Mouse (Mus musculus) layer of hippocampus, adult 11-12 months (tissue): ENCODE results near the gene Gm29797.

Experiments used
- DNase-seq: peaks from one replicate; pipeline ENCODE4 v3.0.0; 2022; ENCODE audit warnings: low spot score

Gene Gm29797

DNA sequence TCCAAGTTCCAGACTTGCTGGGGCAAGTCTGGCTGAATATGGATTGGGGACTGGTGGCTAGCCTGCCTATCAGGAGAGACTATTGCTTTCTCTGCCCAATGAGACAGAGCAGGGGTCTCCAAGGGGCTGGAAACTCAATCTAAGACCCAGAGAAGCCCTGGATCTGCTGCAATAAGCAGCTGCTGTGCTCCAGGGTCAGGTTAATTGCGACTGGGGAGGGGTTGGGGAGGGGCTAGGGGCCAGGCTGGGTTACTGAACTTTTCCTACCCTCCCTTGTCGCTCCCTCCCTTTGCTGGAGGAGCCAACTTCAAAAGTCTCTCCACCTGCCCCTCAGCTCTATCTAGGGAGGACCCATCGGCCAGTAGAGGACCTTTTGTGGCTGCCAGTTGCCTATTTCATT, at the start of gene Gm29797:
Gm29797 (plus strand) TSS at position 301 of the 400 bp plus-strand sequence.
- DNase-seq: no peak

DNA sequence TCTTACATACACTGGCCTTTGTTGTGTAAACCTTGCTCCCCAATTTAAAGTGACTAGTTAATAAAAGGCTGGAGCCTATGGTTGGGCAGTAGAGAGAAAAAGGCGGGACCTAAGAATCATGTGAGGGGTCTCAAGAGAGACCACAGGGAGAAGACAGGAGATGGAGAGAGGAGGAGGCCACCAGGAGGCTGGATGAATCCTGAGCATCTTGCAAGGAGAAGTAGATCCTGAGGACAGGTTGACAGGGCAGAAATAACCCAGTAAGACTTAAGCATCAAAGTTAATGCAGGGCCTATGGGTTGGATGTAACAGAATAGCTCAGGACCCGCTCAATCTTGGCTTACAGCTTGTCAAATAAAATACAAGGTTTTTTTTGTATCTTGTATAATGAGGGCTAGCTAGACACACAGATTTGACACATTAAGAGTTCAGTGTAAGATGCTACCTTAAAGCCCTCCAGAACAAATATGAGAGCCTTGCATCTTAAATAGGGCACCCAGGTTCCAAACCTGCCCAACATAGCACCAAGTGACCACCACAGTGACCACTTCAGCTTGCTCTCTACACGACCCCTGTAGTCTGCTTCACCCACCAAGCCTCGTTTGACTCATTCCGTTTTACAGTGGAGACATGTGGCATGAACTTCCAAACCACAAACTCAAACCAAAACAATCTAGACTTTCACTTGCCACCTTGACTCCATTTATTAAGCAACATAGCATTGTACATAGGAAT, 37.9 kb upstream of the Gm29797 start:
- no peak for DNase-seq

GRCm38 (mm10) chr2:181623401-181623800, 33.4 kb upstream of the Gm29797 start:
- peak; percentile 30 for DNase-seq

- no peak for DNase-seq
Observed at GRCm38 (mm10) chr2:181628471-181628870, 28.4 kb upstream of the Gm29797 start.

DNA sequence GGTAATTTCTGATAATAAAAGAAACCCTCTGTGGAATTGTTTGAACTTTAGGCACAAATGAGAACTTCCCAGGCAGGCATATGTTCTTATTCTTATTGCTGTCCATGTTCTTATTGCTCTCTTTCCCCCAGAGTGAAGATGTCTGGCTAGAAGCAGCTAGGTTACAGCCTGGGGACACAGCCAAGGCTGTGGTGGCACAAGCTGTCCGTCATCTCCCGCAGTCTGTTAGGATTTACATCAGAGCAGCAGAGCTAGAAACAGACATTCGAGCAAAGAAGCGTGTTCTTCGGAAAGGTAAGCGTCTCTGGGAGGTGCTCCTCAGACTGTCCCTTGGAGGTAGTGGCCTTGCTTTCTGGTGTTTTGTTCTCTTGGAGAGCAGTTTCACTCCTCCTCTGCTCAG, 24.2 kb upstream of the Gm29797 start:
- peak; percentile 15 for DNase-seq

DNA sequence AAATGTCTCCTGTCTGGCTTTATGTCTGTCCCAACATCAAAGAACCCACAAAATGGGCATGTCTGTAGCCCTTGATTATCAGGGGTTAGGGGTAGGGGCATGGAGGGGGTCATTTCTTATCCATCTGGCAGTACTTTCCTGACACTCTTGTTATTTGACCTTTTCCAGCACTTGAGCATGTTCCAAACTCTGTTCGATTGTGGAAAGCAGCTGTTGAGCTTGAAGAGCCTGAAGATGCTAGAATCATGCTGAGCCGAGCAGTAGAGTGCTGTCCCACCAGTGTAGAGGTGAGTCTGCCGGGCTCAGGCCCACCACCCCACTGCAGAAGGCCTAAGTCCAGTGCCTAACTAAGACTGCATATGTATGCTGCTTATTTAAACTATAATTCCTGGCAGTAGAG, 21.0 kb upstream of the Gm29797 start:
- DNase-seq: no peak

GRCm38 (mm10) chr2:181644361-181644760, 12.5 kb upstream of the Gm29797 start:
- peak; percentile 21 for DNase-seq

GRCm38 (mm10) chr2:181645666-181646065, 11.2 kb upstream of the Gm29797 start:
- DNase-seq: no peak

GRCm38 (mm10) chr2:181646626-181647472, 10.0 kb upstream of the Gm29797 start:
- DNase-seq: no peak

- peak; percentile 46 for DNase-seq
Observed at GRCm38 (mm10) chr2:181648926-181649325, 7.9 kb upstream of the Gm29797 start.

GRCm38 (mm10) chr2:181653065-181653464, 3.8 kb upstream of the Gm29797 start:
- DNase-seq: no peak

DNA sequence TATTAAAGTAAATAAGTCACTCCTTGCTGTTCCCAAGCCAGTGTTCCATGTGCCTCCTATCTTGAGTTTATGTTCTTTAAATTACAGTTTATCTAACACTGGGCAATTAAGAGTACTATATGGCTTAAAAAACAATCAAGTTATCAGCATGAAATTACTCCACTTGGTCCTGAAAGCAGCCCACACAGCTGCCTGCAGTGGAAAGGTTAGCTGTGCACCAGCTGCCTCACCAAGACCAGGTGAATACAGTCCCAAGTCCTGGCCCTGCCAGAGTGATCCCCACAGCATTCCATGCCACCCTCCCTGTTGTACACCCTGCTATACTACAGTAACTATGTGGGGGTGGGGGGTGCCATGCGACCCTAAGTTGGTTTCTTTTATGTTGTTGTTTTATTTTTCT, 3.3 kb upstream of the Gm29797 start:
- DNase-seq: no peak

GRCm38 (mm10) chr2:181657441-181657840, 607 bp downstream of the Gm29797 start:
- DNase-seq: no peak

DNA sequence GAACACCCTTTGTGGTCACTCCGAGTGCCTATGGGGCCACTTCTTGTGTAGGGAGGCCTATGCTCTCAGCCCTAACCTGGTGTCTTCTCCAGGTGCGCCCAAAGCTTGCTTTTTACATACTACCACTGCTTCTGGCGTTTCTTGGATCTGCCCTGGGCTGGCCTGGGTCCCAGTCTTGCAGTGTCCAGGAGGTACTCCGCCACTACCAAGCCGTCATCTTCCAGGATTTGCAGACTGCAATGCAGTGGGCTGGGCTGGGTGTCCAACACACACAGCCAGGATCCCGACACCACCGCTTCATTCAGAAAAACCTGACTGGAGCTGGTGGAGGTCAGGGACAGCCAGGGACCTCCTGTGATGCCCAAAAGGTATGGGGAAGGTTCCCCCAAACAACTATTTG, 1.7 kb downstream of the Gm29797 start:
- DNase-seq: no peak

DNA sequence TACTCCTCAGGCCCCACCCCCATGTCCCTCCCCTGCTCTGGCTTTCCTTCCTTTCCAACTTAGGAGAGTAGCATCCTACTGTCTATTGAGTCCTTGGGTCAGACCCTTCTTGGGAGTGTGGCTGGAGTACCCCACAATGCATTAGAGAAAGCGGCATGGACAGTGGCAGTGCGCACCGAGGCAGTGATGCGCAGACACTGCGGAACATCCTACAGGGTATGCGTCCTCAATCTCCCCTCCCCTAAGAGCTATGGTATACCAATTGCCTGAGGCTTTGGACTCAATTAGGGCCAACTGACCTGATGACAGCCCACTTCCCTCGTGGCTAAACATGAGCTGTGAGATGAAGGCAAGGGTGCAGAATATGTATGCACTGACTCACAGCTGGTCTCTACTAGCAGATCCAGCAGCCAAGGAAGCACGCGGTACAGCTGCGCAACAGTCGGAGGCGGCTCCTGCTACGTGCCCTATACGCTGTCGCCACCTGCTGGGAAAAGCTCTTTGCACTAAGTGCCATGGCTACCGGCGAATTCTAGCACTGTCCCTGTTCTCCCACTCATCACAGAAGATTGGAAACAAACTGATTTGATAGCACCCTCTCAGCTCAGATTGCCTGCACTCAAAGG, 2.2 kb downstream of the Gm29797 start:
- peak; percentile 80 for DNase-seq

DNA sequence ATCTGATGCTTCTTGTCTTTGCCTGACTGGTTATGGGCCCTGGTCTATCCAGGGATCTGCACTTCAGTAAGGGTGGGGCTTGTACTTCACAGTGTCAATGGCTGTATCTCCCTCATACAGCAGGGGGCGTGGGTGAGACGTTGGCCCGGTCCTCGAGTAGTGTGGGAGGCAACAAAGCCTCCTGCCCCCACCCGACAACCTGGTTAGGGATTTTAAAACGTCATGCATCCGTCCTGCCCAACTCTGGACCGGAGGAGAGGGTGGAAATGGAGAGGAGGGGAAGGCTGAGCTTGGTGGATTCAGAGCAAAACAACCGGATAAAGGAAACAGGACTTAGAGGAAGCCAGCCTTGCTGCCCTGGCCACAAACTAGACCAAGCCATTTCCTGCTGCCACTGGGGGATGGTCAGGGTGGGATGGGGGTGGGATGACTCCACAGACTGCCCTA, 2.8 kb downstream of the Gm29797 start:
- DNase-seq: peak; percentile 90

DNA sequence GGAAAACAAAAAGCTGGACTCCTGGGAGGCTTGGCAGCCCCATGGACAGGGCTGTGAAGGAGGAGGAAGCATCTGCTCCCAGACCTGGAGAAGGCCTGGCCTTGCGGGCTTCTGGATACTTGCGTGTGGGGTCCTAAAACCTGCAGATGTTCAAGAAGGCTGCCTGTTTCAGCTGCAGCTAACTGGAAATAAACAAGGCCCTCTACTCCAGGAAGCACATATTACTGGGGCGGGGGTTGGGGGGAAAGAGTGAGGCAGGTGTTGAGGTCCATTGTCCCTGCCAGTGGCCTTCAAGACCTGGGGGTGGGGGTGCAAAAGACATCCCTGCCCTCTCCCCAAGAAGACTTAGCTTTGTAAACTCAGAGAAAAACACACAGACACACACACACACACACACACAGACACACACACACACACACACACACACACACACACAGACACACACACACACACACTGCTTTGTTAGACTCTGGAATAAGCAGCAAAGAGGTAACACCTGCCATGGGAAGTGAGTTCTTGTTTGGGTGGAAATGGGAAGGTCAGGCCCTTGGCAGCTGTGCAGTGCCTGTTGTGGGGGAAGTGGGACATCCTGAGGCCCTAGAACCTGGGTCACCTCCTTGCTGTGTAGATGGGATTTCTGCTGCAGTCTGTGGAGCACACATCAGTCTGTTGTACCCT, 5.9 kb downstream of the Gm29797 start:
- no peak for DNase-seq

- DNase-seq: no peak
Observed at GRCm38 (mm10) chr2:181663298-181663630, 6.4 kb downstream of the Gm29797 start.

- no peak for DNase-seq
Observed at GRCm38 (mm10) chr2:181670285-181670912, 13.6 kb downstream of the Gm29797 start.

GRCm38 (mm10) chr2:181670913-181671311, 14.1 kb downstream of the Gm29797 start:
- DNase-seq: no peak

GRCm38 (mm10) chr2:181671326-181671725, 14.5 kb downstream of the Gm29797 start, which contains the start of gene Sox18:
Sox18 (minus strand) TSS chr2:181671640.
- DNase-seq: no peak

DNA sequence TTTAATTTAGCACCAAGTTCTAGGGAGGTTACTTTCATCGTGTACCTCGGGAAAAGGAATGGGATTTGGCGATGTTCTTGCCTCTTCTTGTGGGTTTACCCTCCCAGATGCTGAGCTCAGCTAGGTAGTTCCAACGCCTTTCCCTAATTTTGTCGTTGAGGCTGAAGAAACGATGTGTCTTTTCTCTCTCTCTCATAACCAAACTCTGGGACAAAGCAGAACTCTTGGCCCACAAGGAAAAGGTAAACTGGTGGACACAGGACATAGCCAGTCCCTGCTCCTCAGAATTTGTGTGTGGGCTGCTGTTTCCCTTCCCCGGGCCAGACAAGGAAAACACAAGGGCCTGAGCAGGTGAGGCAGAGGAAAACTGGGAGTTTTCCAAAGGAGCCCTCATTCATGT, 15.2 kb downstream of the Gm29797 start:
- DNase-seq: no peak
